Mouse (Mus musculus): ENCODE data around the gene Tor1a.

The Tor1a gene
- long read RNA-seq, experiment 1, transcript Tor1a-201 (5 exons, 1,401 nt): major isoform, 38 of 46 reads
- long read RNA-seq, experiment 1, partial matches to known transcripts: 1 of 46 reads
- long read RNA-seq, experiment 1, other reads (novel, unspliced or antisense): 3 of 46 reads
- long read RNA-seq, experiment 2, transcript Tor1a-201 (5 exons, 1,401 nt): major isoform, 43 of 56 reads
- long read RNA-seq, experiment 2, partial matches to known transcripts: 0 of 56 reads
- long read RNA-seq, experiment 2, other reads (novel, unspliced or antisense): 9 of 56 reads

GRCm38 (mm10) chr2:30967352-30968327 is at the start of gene Tor1a:
Gene Tor1a (minus strand): TSS chr2:30967933.
- intact Hi-C loops (cut with DNase I): no loop called here

- intact Hi-C loops (cut with DNase I): no loop called here
Observed at GRCm38 (mm10) chr2:31013371-31014120, 45.8 kb upstream of the Tor1a start.

GRCm38 (mm10) chr2:31007208-31007607 is 39.5 kb upstream of the Tor1a start:
- intact Hi-C loops (cut with DNase I): no loop called here

- intact Hi-C loops (cut with DNase I): no loop called here
Observed at GRCm38 (mm10) chr2:31006434-31006833, 38.7 kb upstream of the Tor1a start.

- intact Hi-C loops (cut with DNase I): no loop called here
Observed at GRCm38 (mm10) chr2:31005453-31005852, 37.7 kb upstream of the Tor1a start.

- intact Hi-C loops (cut with DNase I): no loop called here
Observed at GRCm38 (mm10) chr2:31002857-31003256, 35.1 kb upstream of the Tor1a start.

- intact Hi-C loops (cut with DNase I): no loop called here
Observed at GRCm38 (mm10) chr2:30998443-30999260, 30.9 kb upstream of the Tor1a start.

GRCm38 (mm10) chr2:30995432-30995996 is 27.8 kb upstream of the Tor1a start:
- intact Hi-C loops (cut with DNase I): no loop called here

- intact Hi-C loops (cut with DNase I): no loop called here
Observed at GRCm38 (mm10) chr2:30994853-30995252, 27.1 kb upstream of the Tor1a start.

GRCm38 (mm10) chr2:30990221-30990620 is 22.5 kb upstream of the Tor1a start:
- intact Hi-C loops (cut with DNase I): no loop called here

GRCm38 (mm10) chr2:30985111-30986020 is 17.6 kb upstream of the Tor1a start:
- intact Hi-C loops (cut with DNase I): no loop called here

GRCm38 (mm10) chr2:30983024-30983423 is 15.3 kb upstream of the Tor1a start:
- intact Hi-C loops (cut with DNase I): no loop called here

GRCm38 (mm10) chr2:30981790-30982513 is 14.2 kb upstream of the Tor1a start, which contains the start of the genes BC005624 and Usp20:
Gene BC005624 (minus strand): TSS chr2:30982201.
Gene Usp20 (plus strand): TSS chr2:30982279.
- intact Hi-C loops (cut with DNase I): no loop called here

GRCm38 (mm10) chr2:30966826-30967225 is 907 bp downstream of the Tor1a start:
- intact Hi-C loops (cut with DNase I): no loop called here

- intact Hi-C loops (cut with DNase I): no loop called here
Observed at GRCm38 (mm10) chr2:30965627-30966026, 2.1 kb downstream of the Tor1a start.

- intact Hi-C loops (cut with DNase I): no loop called here
Observed at GRCm38 (mm10) chr2:30962570-30963254, 5.0 kb downstream of the Tor1a start.

- intact Hi-C loops (cut with DNase I): no loop called here
Observed at GRCm38 (mm10) chr2:30959856-30960255, 7.9 kb downstream of the Tor1a start.

GRCm38 (mm10) chr2:30958726-30959125 is 9.0 kb downstream of the Tor1a start:
- intact Hi-C loops (cut with DNase I): no loop called here

Measured in adrenal gland (tissue).